Mouse (Mus musculus): ENCODE data around the gene Hdgfl2. TPM values are rescaled to one million over a fixed set of nuclear protein-coding genes. Genes with fewer than 3 reads are reported as not detected.

The Hdgfl2 gene
- total and polyA plus RNA-seq, 2 experiments from 2014 or later = 96.4 to 114 TPM

- Histone ChIP-seq H3K4me1 (ENCODE audit: insufficient read depth) (peaks cover 8% of the 10 kb centered on the region; the same call in 1 of the 2 replicates), H3K4me3 (ENCODE audit: low read depth, low read length) (no peak overlapping the region), H3K9ac (no peak overlapping the region), H3K27me3 (ENCODE audit: insufficient read depth, low read length) (no peaks in the 10 kb centered on the region), H3K27ac (ENCODE audit: low read depth, low read length) (no peak overlapping the region), H3K4me2 (ENCODE audit: low read depth) (0 out of 2 replicates have a peak overlapping the region, but pooled peaks have one; percentile 93), H3K9me3 (ENCODE audit: low read length) (no peaks in the 10 kb centered on the region), H3K36me3 (ENCODE audit: insufficient read depth) (peaks cover 5% of the 10 kb centered on the region; the same call in 1 of the 2 replicates)
- DNase-seq (no peak), ATAC-seq (no peak)
- 81% methylated on average over 4 of the region's 4 CpGs for WGBS
- no peak for TF ChIP-seq CTCF (IDR thresholded peaks at IDR 0.05; ENCODE audit: low read depth)
These were observed 40.1 kb upstream of the Hdgfl2 start for GRCm38 (mm10) chr17:56039345-56039744.

- H3K9ac ChIP-seq = peak within 1 kb of the TSS; percentile 67
- TF ChIP-seq CTCF (IDR thresholded peaks at IDR 0.05; ENCODE audit: low read depth) = no peak
- peak within 1 kb of the TSS; percentile 83 for H3K4me3 ChIP-seq (ENCODE audit: low read depth, low read length)
- H3K9me3 ChIP-seq (ENCODE audit: low read length) = no peaks in the 10 kb centered on the region
- DNase-seq (peak; percentile 98), ATAC-seq (peak; percentile 90)
- under 1% methylated on average over 68 of the region's 68 CpGs for WGBS
- H3K27ac ChIP-seq (ENCODE audit: low read depth, low read length) = no peak within 1 kb of the TSS
- no peaks in the 10 kb centered on the region for H3K36me3 ChIP-seq (ENCODE audit: insufficient read depth)
- H3K4me1 ChIP-seq (ENCODE audit: insufficient read depth) = peaks cover 8% of the 10 kb centered on the region; the same call in 1 of the 2 replicates
- peak within 1 kb of the TSS; percentile 93 for H3K4me2 ChIP-seq (ENCODE audit: low read depth)
- no peaks in the 10 kb centered on the region for H3K27me3 ChIP-seq (ENCODE audit: insufficient read depth, low read length)
These were observed 39.2 kb upstream of the Hdgfl2 start, which contains the start of gene Chaf1a for GRCm38 (mm10) chr17:56040030-56040856. TSS of gene Chaf1a (plus strand) at chr17:56040439.

GRCm38 (mm10) chr17:56040857-56041163, 38.6 kb upstream of the Hdgfl2 start:
- Histone ChIP-seq H3K4me2 (ENCODE audit: low read depth) (peak overlapping the region; percentile 93), H3K9me3 (ENCODE audit: low read length) (no peaks in the 10 kb centered on the region), H3K9ac (peak overlapping the region; percentile 67), H3K4me3 (ENCODE audit: low read depth, low read length) (peak overlapping the region; percentile 83), H3K36me3 (ENCODE audit: insufficient read depth) (no peaks in the 10 kb centered on the region; the same call in 1 of the 2 replicates), H3K27me3 (ENCODE audit: insufficient read depth, low read length) (no peaks in the 10 kb centered on the region), H3K4me1 (ENCODE audit: insufficient read depth) (peaks cover 6% of the 10 kb centered on the region; the same call in 1 of the 2 replicates), H3K27ac (ENCODE audit: low read depth, low read length) (no peak overlapping the region)
- 1% methylated on average over 12 of the region's 12 CpGs for WGBS
- DNase-seq (no peak), ATAC-seq (no peak)
- TF ChIP-seq CTCF (IDR thresholded peaks at IDR 0.05; ENCODE audit: low read depth) = no peak

GRCm38 (mm10) chr17:56051369-56051768, 28.1 kb upstream of the Hdgfl2 start:
- Histone ChIP-seq H3K4me3 (ENCODE audit: low read depth, low read length) (no peak overlapping the region), H3K36me3 (ENCODE audit: insufficient read depth) (peaks cover 11% of the 10 kb centered on the region), H3K9me3 (ENCODE audit: low read length) (no peaks in the 10 kb centered on the region), H3K27me3 (ENCODE audit: insufficient read depth, low read length) (no peaks in the 10 kb centered on the region), H3K27ac (ENCODE audit: low read depth, low read length) (no peak overlapping the region), H3K9ac (no peak overlapping the region), H3K4me2 (ENCODE audit: low read depth) (no peak overlapping the region), H3K4me1 (ENCODE audit: insufficient read depth) (no peaks in the 10 kb centered on the region)
- DNase-seq = no peak
- WGBS = 88% methylated on average over 5 of the region's 5 CpGs
- ATAC-seq = no peak
- TF ChIP-seq CTCF (IDR thresholded peaks at IDR 0.05; ENCODE audit: low read depth) = no peak

GRCm38 (mm10) chr17:56054938-56055337, 24.5 kb upstream of the Hdgfl2 start:
- Histone ChIP-seq H3K27me3 (ENCODE audit: insufficient read depth, low read length) (no peaks in the 10 kb centered on the region), H3K4me2 (ENCODE audit: low read depth) (no peak overlapping the region), H3K27ac (ENCODE audit: low read depth, low read length) (no peak overlapping the region), H3K4me3 (ENCODE audit: low read depth, low read length) (no peak overlapping the region), H3K9me3 (ENCODE audit: low read length) (no peaks in the 10 kb centered on the region), H3K4me1 (ENCODE audit: insufficient read depth) (no peaks in the 10 kb centered on the region), H3K9ac (no peak overlapping the region), H3K36me3 (ENCODE audit: insufficient read depth) (peaks cover 9% of the 10 kb centered on the region)
- TF ChIP-seq CTCF (IDR thresholded peaks at IDR 0.05; ENCODE audit: low read depth) = no peak
- no peak for DNase-seq
- ATAC-seq = no peak

GRCm38 (mm10) chr17:56055945-56056678, 23.3 kb upstream of the Hdgfl2 start:
- Histone ChIP-seq H3K4me3 (ENCODE audit: low read depth, low read length) (no peak overlapping the region), H3K4me1 (ENCODE audit: insufficient read depth) (no peaks in the 10 kb centered on the region), H3K4me2 (ENCODE audit: low read depth) (no peak overlapping the region), H3K9ac (no peak overlapping the region), H3K9me3 (ENCODE audit: low read length) (no peaks in the 10 kb centered on the region), H3K27ac (ENCODE audit: low read depth, low read length) (no peak overlapping the region), H3K36me3 (ENCODE audit: insufficient read depth) (peaks cover 17% of the 10 kb centered on the region), H3K27me3 (ENCODE audit: insufficient read depth, low read length) (no peaks in the 10 kb centered on the region)
- 54% methylated on average over 4 of the region's 4 CpGs for WGBS
- DNase-seq = no peak
- ATAC-seq = no peak
- no peak for TF ChIP-seq CTCF (IDR thresholded peaks at IDR 0.05; ENCODE audit: low read depth)

Measured in forebrain, postnatal 0 days (tissue).